Mouse (Mus musculus) small intestine, adult 2 months (tissue): ENCODE data around the gene Tcirg1.

Experiments
- CTCF ChIP-seq: fragments of 200-500 bp; IDR thresholded peaks from 2 replicates; pipeline ENCODE4 v1.5.1; 2012; ENCODE audit warnings: low read depth, mild to moderate bottlenecking, control low read depth, inconsistent platforms, low read length, moderate library complexity, mixed read lengths; ENCODE audit not compliant: insufficient replicate concordance, insufficient read length; ENCODE audit errors: extremely low read depth
- POLR2A ChIP-seq: fragments of 200-500 bp; IDR thresholded peaks from 2 replicates; pipeline ENCODE4 v1.6.1; 2012; ENCODE audit warnings: low read depth, mild to moderate bottlenecking, control low read depth, inconsistent platforms, low read length, moderate library complexity

- no peak for TF ChIP-seq CTCF
- no peak for TF ChIP-seq POLR2A
Observed at GRCm38 (mm10) chr19:3919928-3920327, 13.0 kb upstream of the Tcirg1 start.
